Mouse (Mus musculus) lung, postnatal 0 days (tissue): ENCODE results near the gene Mvb12b. TPM values are rescaled to one million over a fixed set of nuclear protein-coding genes. Genes with fewer than 3 reads are reported as not detected.

Experiments used
- ATAC-seq: fragments of 200-750 bp; cut with Nextera tagmentation; 2 replicates; pipeline ENCODE4 v1.8.0; 2017; ENCODE audit warnings: moderate library complexity
- DNase-seq: peaks from one replicate; pipeline ENCODE4 v3.0.0-alpha.2; 2016; ENCODE audit warnings: low spot score
- H3K27ac ChIP-seq: fragments of 300-500 bp; sonication (generic); 2 replicates; pipeline ENCODE4 v1.5.1; 2014; ENCODE audit warnings: antibody characterized with exemption, mild to moderate bottlenecking, low read length, mixed read lengths
- H3K27me3 ChIP-seq: fragments of 300-500 bp; sonication (generic); replicated peaks from 2 replicates; pipeline ENCODE4 v1.6.1; 2014; ENCODE audit warnings: low read length, mixed read lengths; ENCODE audit not compliant: insufficient read depth
- H3K36me3 ChIP-seq: fragments of 300-500 bp; sonication (generic); 2 replicates; pipeline ENCODE4 v1.6.1; 2014; ENCODE audit warnings: low read length, mixed read lengths; ENCODE audit not compliant: insufficient read depth
- H3K4me1 ChIP-seq: fragments of 300-500 bp; sonication (generic); 2 replicates; pipeline ENCODE4 v1.6.1; 2014; ENCODE audit warnings: antibody characterized with exemption, low read depth, low read length, mixed read lengths; ENCODE audit not compliant: insufficient read depth
- H3K4me2 ChIP-seq: fragments of 300-500 bp; sonication (generic); replicated peaks from 2 replicates; pipeline ENCODE4 v1.6.1; 2014; ENCODE audit warnings: low read depth, mild to moderate bottlenecking, low read length, moderate library complexity, mixed read lengths
- H3K4me3 ChIP-seq: fragments of 300-500 bp; sonication (generic); 2 replicates; pipeline ENCODE4 v1.5.1; 2014; ENCODE audit warnings: low read depth, low read length
- H3K9ac ChIP-seq: fragments of 300-500 bp; sonication (generic); replicated peaks from 2 replicates; pipeline ENCODE4 v1.6.1; 2014; ENCODE audit warnings: low read depth, mild to moderate bottlenecking
- H3K9me3 ChIP-seq: fragments of 300-500 bp; sonication (generic); 2 replicates; pipeline ENCODE4 v1.6.1; 2016; ENCODE audit warnings: low read length, mixed read lengths
- CTCF ChIP-seq: IDR thresholded peaks from 2 replicates; pipeline ENCODE4 v1.5.1; 2016; ENCODE audit warnings: antibody characterized with exemption, mild to moderate bottlenecking
- EP300 ChIP-seq: IDR thresholded peaks from 2 replicates; pipeline ENCODE4 v1.6.1; 2016; ENCODE audit warnings: antibody characterized with exemption, mild to moderate bottlenecking, control low read depth
- WGBS: fragments of 180-500 bp; shearing (Covaris S2); extraction: QIAGEN DNeasy Blood & Tissue Kit; methylation state at CpG from one replicate; pipeline ENCODE4 v1.1.7; 2014; 5-methylcytosine and 5-hydroxymethylcytosine counted together
- polyA plus RNA-seq: library from polyadenylated mRNA; unstranded; fragments of >200 nt; fragmentation: Nextera tagmentation; extraction: Ambion mirVana; gene quantifications from 2 replicates; pipeline ENCODE4 v1.2.1, GENCODE M21; 2015

Mvb12b gene
- polyA plus RNA-seq, 1 experiment from 2014 or later, result 21.3 TPM

DNA sequence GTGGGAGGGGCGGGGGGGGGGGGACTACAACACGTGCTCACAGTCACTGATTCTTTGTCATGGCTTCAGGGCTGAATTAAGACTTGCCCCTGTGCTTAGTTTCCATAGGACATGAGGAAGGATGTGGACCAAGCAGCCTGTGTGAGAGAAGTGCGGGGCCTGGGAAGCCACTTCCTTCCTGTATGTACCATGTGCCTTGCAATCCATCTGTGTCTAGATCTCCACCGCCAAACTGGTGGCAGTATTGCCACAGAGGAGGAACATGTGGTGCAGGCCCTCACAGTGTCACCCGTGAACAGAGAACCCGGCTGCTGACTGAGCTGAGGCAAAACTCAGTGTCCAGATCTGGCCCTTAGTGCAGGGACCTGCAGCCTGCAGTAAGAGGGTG, 132.1 kb downstream of the Mvb12b start:
- Histone ChIP-seq H3K36me3 (no peaks in the 10 kb centered on the region), H3K4me2 (no peak overlapping the region), H3K4me3 (no peak overlapping the region), H3K4me1 (peaks cover 28% of the 10 kb centered on the region), H3K9me3 (no peaks in the 10 kb centered on the region), H3K27me3 (no peaks in the 10 kb centered on the region), H3K27ac (no peak overlapping the region), H3K9ac (no peak overlapping the region)
- TF ChIP-seq EP300, result no peak
- TF ChIP-seq CTCF, result peak; percentile 22
- ATAC-seq, result peak; percentile 43
- peak; percentile 64 for DNase-seq
- WGBS, result 23% methylated on average over 6 of the region's 6 CpGs

DNA sequence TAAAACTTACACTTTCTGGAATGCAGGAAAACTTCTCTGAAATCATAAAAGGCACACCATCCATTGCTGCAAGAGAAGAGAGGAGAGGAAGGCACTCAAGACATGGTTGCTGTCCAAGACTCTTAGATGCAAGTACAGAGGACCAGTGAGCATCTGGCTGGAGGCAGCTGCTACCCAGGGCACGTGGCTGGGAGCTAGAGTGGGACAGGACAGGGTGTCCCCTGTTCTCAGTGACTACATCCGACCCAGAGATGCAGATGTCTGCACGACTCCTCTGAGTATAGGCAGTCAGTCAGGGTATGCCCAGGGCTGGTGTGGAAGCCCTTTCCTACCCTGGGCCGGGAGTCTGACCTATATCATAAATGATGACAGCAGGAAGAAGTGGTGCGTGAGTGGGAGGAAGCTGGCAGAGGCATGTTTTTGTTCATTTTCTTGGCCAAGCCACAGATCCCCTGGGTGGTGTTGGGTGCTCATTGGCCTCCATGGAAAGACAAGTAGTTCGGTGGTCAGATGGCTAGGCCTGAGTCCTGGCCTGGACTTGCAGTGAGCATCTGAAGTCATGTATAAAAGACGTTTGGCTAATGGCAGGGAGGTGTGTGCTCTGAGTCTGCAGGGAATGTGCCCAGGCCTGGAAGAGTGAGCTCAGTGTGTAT, 132.6 kb downstream of the Mvb12b start:
- DNase-seq, result no peak
- no peak overlapping the region for H3K4me3 ChIP-seq
- no peak overlapping the region for H3K4me2 ChIP-seq
- no peak for ATAC-seq
- TF ChIP-seq EP300 (no peak), CTCF (no peak)
- 37% methylated on average over 7 of the region's 7 CpGs for WGBS
- no peaks in the 10 kb centered on the region for H3K9me3 ChIP-seq
- H3K36me3 ChIP-seq, result no peaks in the 10 kb centered on the region
- no peak overlapping the region for H3K9ac ChIP-seq
- H3K27ac ChIP-seq, result peak overlapping the region; percentile 77
- H3K4me1 ChIP-seq, result peaks cover 28% of the 10 kb centered on the region
- no peaks in the 10 kb centered on the region for H3K27me3 ChIP-seq

GRCm38 (mm10) chr2:33754317-33754633, 133.5 kb downstream of the Mvb12b start:
- WGBS, result 40% methylated on average over 3 of the region's 3 CpGs
- no peak overlapping the region for H3K9ac ChIP-seq

GRCm38 (mm10) chr2:33753630-33754316, 134.0 kb downstream of the Mvb12b start:
- peak overlapping the region; percentile 25 for H3K4me2 ChIP-seq

More at GRCm38 (mm10) chr2:33754317-33754633, 133.5 kb downstream of the Mvb12b start:
- DNase-seq (no peak), ATAC-seq (peak; percentile 26)
- Histone ChIP-seq H3K4me1 (peaks cover 28% of the 10 kb centered on the region), H3K27ac (peak overlapping the region; percentile 77), H3K36me3 (no peaks in the 10 kb centered on the region), H3K9me3 (no peaks in the 10 kb centered on the region), H3K4me3 (no peak overlapping the region), H3K27me3 (no peaks in the 10 kb centered on the region), H3K4me2 (peak overlapping the region; percentile 25; the same call in 1 of the 2 replicates)
- TF ChIP-seq EP300 (no peak), CTCF (no peak)

DNA sequence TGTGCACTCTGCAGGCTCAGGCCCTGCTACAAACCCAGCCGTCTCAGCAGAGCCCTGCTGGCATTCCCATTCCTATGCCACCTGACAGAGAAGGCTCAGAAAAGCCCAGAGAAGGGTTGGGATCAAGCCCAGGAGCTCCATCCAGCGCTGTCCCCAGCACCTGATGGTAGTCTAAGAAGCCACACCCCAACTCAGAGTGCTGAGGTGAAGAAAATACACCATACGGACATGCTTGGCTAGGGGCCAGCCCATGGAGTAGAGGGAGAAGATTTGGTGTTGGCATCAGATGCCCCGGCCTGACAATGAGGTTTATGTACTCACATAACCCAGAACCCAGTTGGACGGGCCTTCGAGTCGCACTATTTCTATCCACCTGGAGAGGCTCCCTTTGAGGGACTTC, 137.1 kb downstream of the Mvb12b start:
- WGBS, result 81% methylated on average over 7 of the region's 7 CpGs
- Histone ChIP-seq H3K36me3 (no peaks in the 10 kb centered on the region), H3K4me1 (peaks cover 24% of the 10 kb centered on the region), H3K9ac (no peak overlapping the region), H3K4me2 (no peak overlapping the region), H3K4me3 (no peak overlapping the region), H3K9me3 (no peaks in the 10 kb centered on the region), H3K27me3 (no peaks in the 10 kb centered on the region), H3K27ac (no peak overlapping the region)
- DNase-seq (no peak), ATAC-seq (no peak)
- TF ChIP-seq EP300 (no peak), CTCF (no peak)

More at GRCm38 (mm10) chr2:33753630-33754316, 134.0 kb downstream of the Mvb12b start:
- H3K27ac ChIP-seq, result peak overlapping the region; percentile 77
- H3K36me3 ChIP-seq, result no peaks in the 10 kb centered on the region
- H3K4me1 ChIP-seq, result peaks cover 28% of the 10 kb centered on the region
- no peaks in the 10 kb centered on the region for H3K9me3 ChIP-seq
- H3K9ac ChIP-seq, result no peak overlapping the region
- H3K4me3 ChIP-seq, result no peak overlapping the region
- TF ChIP-seq EP300, result no peak; the same call in 1 of the 2 replicates
- TF ChIP-seq CTCF, result peak; percentile 17; the same call in 1 of the 2 replicates
- ATAC-seq (peak; percentile 94), DNase-seq (peak; percentile 96)
- H3K27me3 ChIP-seq, result no peaks in the 10 kb centered on the region
- 12% methylated on average over 15 of the region's 15 CpGs for WGBS

DNA sequence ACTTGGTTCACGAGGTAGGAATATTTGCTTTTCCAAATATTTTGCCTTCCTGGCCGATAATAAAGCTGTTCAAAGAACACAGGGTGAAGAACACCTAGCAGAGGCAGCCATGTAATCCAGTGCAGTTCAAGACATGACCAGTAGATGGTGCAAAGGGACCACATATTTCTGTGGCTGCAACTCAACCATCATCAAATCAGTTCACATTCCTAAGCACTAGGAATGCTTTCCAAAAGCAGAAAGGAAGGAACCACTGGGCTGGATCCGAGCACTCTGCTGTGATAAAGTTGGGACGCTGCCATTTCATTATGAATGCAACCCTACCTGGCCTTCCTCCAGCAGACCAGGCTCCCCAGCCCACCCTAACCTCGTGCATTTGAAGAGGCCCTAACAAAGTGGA, 141.3 kb downstream of the Mvb12b start:
- DNase-seq (peak; percentile 89), ATAC-seq (peak; percentile 76)
- WGBS, result 2% methylated on average over 5 of the region's 5 CpGs
- Histone ChIP-seq H3K4me3 (no peak overlapping the region), H3K9ac (no peak overlapping the region), H3K9me3 (no peaks in the 10 kb centered on the region), H3K27ac (no peak overlapping the region), H3K36me3 (no peaks in the 10 kb centered on the region), H3K4me2 (no peak overlapping the region), H3K4me1 (no peaks in the 10 kb centered on the region), H3K27me3 (no peaks in the 10 kb centered on the region)
- TF ChIP-seq EP300, result no peak
- TF ChIP-seq CTCF, result peak; percentile 97
